Mouse (Mus musculus) stomach, embryonic 15.5 days (tissue): Measurements from ENCODE around the gene Pla2g2f. TPM values are rescaled to one million over a fixed set of nuclear protein-coding genes. Genes with fewer than 3 reads are reported as not detected.

Experiments used
- ATAC-seq: fragments of 200-750 bp; cut with Nextera tagmentation; 2 replicates; pipeline ENCODE4 v1.8.0; 2017; ENCODE audit warnings: low read depth, moderate number of reproducible peaks, moderate TSS enrichment; ENCODE audit not compliant: insufficient read depth, low FRiP score
- H3K27ac ChIP-seq: fragments of 300-500 bp; sonication (generic); 2 replicates; pipeline ENCODE4 v1.5.1; 2015; ENCODE audit warnings: mild to moderate bottlenecking, inconsistent platforms
- H3K27me3 ChIP-seq: fragments of 300-500 bp; sonication (generic); replicated peaks from 2 replicates; pipeline ENCODE4 v1.6.1; 2015; ENCODE audit warnings: inconsistent platforms
- H3K36me3 ChIP-seq: fragments of 300-500 bp; sonication (generic); 2 replicates; pipeline ENCODE4 v1.6.1; 2015; ENCODE audit warnings: inconsistent platforms
- H3K4me1 ChIP-seq: fragments of 300-500 bp; sonication (generic); 2 replicates; pipeline ENCODE4 v1.6.1; 2015; ENCODE audit warnings: inconsistent platforms
- H3K4me2 ChIP-seq: fragments of 300-500 bp; sonication (generic); 2 replicates; pipeline ENCODE4 v1.6.1; 2015; ENCODE audit warnings: mild to moderate bottlenecking, inconsistent platforms
- H3K4me3 ChIP-seq: fragments of 300-500 bp; sonication (generic); replicated peaks from 2 replicates; pipeline ENCODE4 v1.5.1; 2015; ENCODE audit warnings: inconsistent platforms
- H3K9ac ChIP-seq: fragments of 300-500 bp; sonication (generic); 2 replicates; pipeline ENCODE4 v1.6.1; 2015; ENCODE audit warnings: inconsistent platforms
- H3K9me3 ChIP-seq: fragments of 300-500 bp; sonication (generic); 2 replicates; pipeline ENCODE4 v1.6.1; 2016; ENCODE audit warnings: inconsistent platforms
- WGBS: fragments of 180-500 bp; shearing (Covaris S2); methylation state at CpG from one replicate; pipeline ENCODE4 v1.1.7; 2015; 5-methylcytosine and 5-hydroxymethylcytosine counted together
- polyA plus RNA-seq: library from polyadenylated mRNA; unstranded; fragments of >200 nt; fragmentation: Nextera tagmentation; extraction: Ambion mirVana; gene quantifications from 2 replicates; pipeline ENCODE4 v1.2.1, GENCODE M21; 2015

Pla2g2f gene
- polyA plus RNA-seq, 1 experiment from 2014 or later, result 1.3 TPM

- ATAC-seq, result peak; percentile 24; the same call in 1 of the 2 replicates
- H3K9ac ChIP-seq, result no peak overlapping the region
- H3K27ac ChIP-seq, result no peak overlapping the region
- no peaks in the 10 kb centered on the region for H3K36me3 ChIP-seq
- no peaks in the 10 kb centered on the region for H3K27me3 ChIP-seq
- H3K4me1 ChIP-seq, result peaks cover 12% of the 10 kb centered on the region; the same call in 1 of the 2 replicates
- no peaks in the 10 kb centered on the region for H3K9me3 ChIP-seq
- no peak overlapping the region for H3K4me2 ChIP-seq
- WGBS, result 52% methylated on average over 9 of the region's 9 CpGs
- no peak overlapping the region for H3K4me3 ChIP-seq
Observed at GRCm38 (mm10) chr4:138729018-138729703, 28.3 kb downstream of the Pla2g2f start.

GRCm38 (mm10) chr4:138725751-138726150 is 31.7 kb downstream of the Pla2g2f start:
- Histone ChIP-seq H3K36me3 (no peaks in the 10 kb centered on the region), H3K4me1 (peaks cover 26% of the 10 kb centered on the region; the same call in 1 of the 2 replicates), H3K9me3 (no peaks in the 10 kb centered on the region), H3K27me3 (no peaks in the 10 kb centered on the region), H3K27ac (peak overlapping the region; percentile 36; the same call in 1 of the 2 replicates), H3K4me3 (no peak overlapping the region), H3K9ac (no peak overlapping the region), H3K4me2 (no peak overlapping the region)
- ATAC-seq, result no peak
- WGBS, result 60% methylated on average over 5 of the region's 5 CpGs

GRCm38 (mm10) chr4:138725127-138725461 is 32.3 kb downstream of the Pla2g2f start:
- H3K27me3 ChIP-seq, result no peaks in the 10 kb centered on the region
- peak overlapping the region; percentile 18; the same call in 1 of the 2 replicates for H3K4me3 ChIP-seq
- 2% methylated on average over 13 of the region's 13 CpGs for WGBS
- no peak overlapping the region for H3K9ac ChIP-seq
- H3K4me2 ChIP-seq, result peak overlapping the region; percentile 46
- H3K27ac ChIP-seq, result peak overlapping the region; percentile 36; the same call in 1 of the 2 replicates
- peak; percentile 56; the same call in 1 of the 2 replicates for ATAC-seq
- H3K4me1 ChIP-seq, result peaks cover 26% of the 10 kb centered on the region; the same call in 1 of the 2 replicates
- H3K36me3 ChIP-seq, result no peaks in the 10 kb centered on the region
- H3K9me3 ChIP-seq, result no peaks in the 10 kb centered on the region

- Histone ChIP-seq H3K4me2 (peak within 1 kb of the TSS; percentile 46), H3K4me3 (peak within 1 kb of the TSS; percentile 18; the same call in 1 of the 2 replicates), H3K9me3 (no peaks in the 10 kb centered on the region), H3K9ac (no peak within 1 kb of the TSS), H3K4me1 (peaks cover 26% of the 10 kb centered on the region; the same call in 1 of the 2 replicates), H3K27ac (peak within 1 kb of the TSS; percentile 36; the same call in 1 of the 2 replicates), H3K27me3 (no peaks in the 10 kb centered on the region), H3K36me3 (no peaks in the 10 kb centered on the region)
- 35% methylated on average over 18 of the region's 18 CpGs for WGBS
- ATAC-seq, result 0 out of 2 replicates have a peak, but pooled peaks have one; percentile 8
Observed at GRCm38 (mm10) chr4:138724354-138725126, 32.9 kb downstream of the Pla2g2f start, which contains the start of gene Pla2g2c. Pla2g2c (plus strand) TSS chr4:138724792.

- no peak overlapping the region for H3K4me3 ChIP-seq
- no peaks in the 10 kb centered on the region for H3K27me3 ChIP-seq
- no peak overlapping the region for H3K4me2 ChIP-seq
- no peak overlapping the region for H3K9ac ChIP-seq
- no peak overlapping the region for H3K27ac ChIP-seq
- H3K9me3 ChIP-seq, result no peaks in the 10 kb centered on the region
- WGBS, result 43% methylated on average over 15 of the region's 15 CpGs
- ATAC-seq, result no peak
- no peaks in the 10 kb centered on the region for H3K36me3 ChIP-seq
- H3K4me1 ChIP-seq, result peaks cover 26% of the 10 kb centered on the region; the same call in 1 of the 2 replicates
Observed at GRCm38 (mm10) chr4:138723493-138724281, 33.7 kb downstream of the Pla2g2f start.

GRCm38 (mm10) chr4:138719264-138719596 is 38.2 kb downstream of the Pla2g2f start:
- Histone ChIP-seq H3K4me1 (0 out of 2 replicates have a peak, but pooled peaks cover 14% of the 10 kb centered on the region), H3K4me2 (no peak overlapping the region), H3K36me3 (no peaks in the 10 kb centered on the region), H3K9me3 (no peaks in the 10 kb centered on the region), H3K27me3 (no peaks in the 10 kb centered on the region), H3K9ac (no peak overlapping the region), H3K4me3 (no peak overlapping the region), H3K27ac (no peak overlapping the region)
- WGBS, result 83% methylated on average over 5 of the region's 5 CpGs
- no peak for ATAC-seq

- no peaks in the 10 kb centered on the region for H3K27me3 ChIP-seq
- no peak overlapping the region for H3K4me2 ChIP-seq
- no peak overlapping the region for H3K4me3 ChIP-seq
- ATAC-seq, result no peak
- WGBS, result 81% methylated on average over 5 of the region's 5 CpGs
- no peaks in the 10 kb centered on the region for H3K9me3 ChIP-seq
- 0 out of 2 replicates have a peak, but pooled peaks cover 10% of the 10 kb centered on the region for H3K4me1 ChIP-seq
- H3K27ac ChIP-seq, result no peak overlapping the region
- H3K36me3 ChIP-seq, result no peaks in the 10 kb centered on the region
- H3K9ac ChIP-seq, result no peak overlapping the region
Observed at GRCm38 (mm10) chr4:138718586-138719263, 38.7 kb downstream of the Pla2g2f start.

- Histone ChIP-seq H3K27me3 (no peaks in the 10 kb centered on the region), H3K4me1 (0 out of 2 replicates have a peak, but pooled peaks cover under 1% of the 10 kb centered on the region), H3K9me3 (no peaks in the 10 kb centered on the region), H3K4me3 (no peak overlapping the region), H3K9ac (no peak overlapping the region), H3K36me3 (no peaks in the 10 kb centered on the region), H3K4me2 (no peak overlapping the region), H3K27ac (no peak overlapping the region)
- 78% methylated on average over 9 of the region's 9 CpGs for WGBS
- no peak for ATAC-seq
Observed at GRCm38 (mm10) chr4:138716697-138717096, 40.7 kb downstream of the Pla2g2f start.

GRCm38 (mm10) chr4:138714186-138714585 is 43.2 kb downstream of the Pla2g2f start:
- H3K4me1 ChIP-seq, result no peaks in the 10 kb centered on the region
- no peaks in the 10 kb centered on the region for H3K36me3 ChIP-seq
- no peaks in the 10 kb centered on the region for H3K9me3 ChIP-seq
- ATAC-seq, result no peak
- no peak overlapping the region for H3K4me3 ChIP-seq
- H3K4me2 ChIP-seq, result no peak overlapping the region
- WGBS, result 77% methylated on average over 1 of the region's 1 CpGs
- no peak overlapping the region for H3K27ac ChIP-seq
- H3K9ac ChIP-seq, result no peak overlapping the region
- no peaks in the 10 kb centered on the region for H3K27me3 ChIP-seq

GRCm38 (mm10) chr4:138712621-138713020 is 44.8 kb downstream of the Pla2g2f start:
- Histone ChIP-seq H3K27ac (no peak overlapping the region), H3K4me1 (peaks cover 2% of the 10 kb centered on the region; the same call in 1 of the 2 replicates), H3K9me3 (no peaks in the 10 kb centered on the region), H3K9ac (no peak overlapping the region), H3K36me3 (no peaks in the 10 kb centered on the region), H3K4me3 (no peak overlapping the region), H3K27me3 (no peaks in the 10 kb centered on the region), H3K4me2 (no peak overlapping the region)
- no peak for ATAC-seq
- WGBS, result 71% methylated on average over 8 of the region's 8 CpGs

- H3K4me2 ChIP-seq, result no peak overlapping the region
- H3K27ac ChIP-seq, result no peak overlapping the region
- 70% methylated on average over 11 of the region's 11 CpGs for WGBS
- no peaks in the 10 kb centered on the region for H3K36me3 ChIP-seq
- ATAC-seq, result no peak
- H3K9me3 ChIP-seq, result no peaks in the 10 kb centered on the region
- no peak overlapping the region for H3K9ac ChIP-seq
- H3K4me3 ChIP-seq, result no peak overlapping the region
- peaks cover 2% of the 10 kb centered on the region; the same call in 1 of the 2 replicates for H3K4me1 ChIP-seq
- no peaks in the 10 kb centered on the region for H3K27me3 ChIP-seq
Observed at GRCm38 (mm10) chr4:138712096-138712495, 45.3 kb downstream of the Pla2g2f start.
